Mouse (Mus musculus) embryonic facial prominence, embryonic 14.5 days (tissue): ENCODE results near the gene Fam240a. TPM values are rescaled to one million over a fixed set of nuclear protein-coding genes. Genes with fewer than 3 reads are reported as not detected.

Source experiments
- microRNA-seq: library from miRNA; unstranded; fragments of <30 nt; microRNA quantifications from one replicate; pipeline ENCODE4, GENCODE M21; 2016; ENCODE audit warnings: borderline number of aligned reads
- polyA plus RNA-seq: library from polyadenylated mRNA; unstranded; fragments of >200 nt; fragmentation: Nextera tagmentation; extraction: Ambion mirVana; gene quantifications from 2 replicates; pipeline ENCODE4 v1.2.1, GENCODE M21; 2014

The Fam240a gene
- polyA plus RNA-seq, 1 experiment from 2014 or later: not detected

Small RNA genes lying within 50 kb of the gene (microRNA-seq; reads per million reads assigned to microRNA genes)
- not detected for gene Gm24269

Other genes starting within 250 kb of the Fam240a start
- gene Myl3, start 175.0 kb downstream of the Fam240a start, polyA plus RNA-seq: 39.1 and 53.6 TPM in 2 replicates
- 97.5 and 98.0 TPM in 2 replicates for gene Pth1r, start 169.7 kb downstream of the Fam240a start, polyA plus RNA-seq
- not detected in 2 replicates for gene Prss42, start 118.7 kb downstream of the Fam240a start, polyA plus RNA-seq
- not detected in 2 replicates for gene Prss44, start 102.9 kb downstream of the Fam240a start, polyA plus RNA-seq
- gene Prss43, start 90.2 kb downstream of the Fam240a start, polyA plus RNA-seq: not detected in 2 replicates
- gene Prss45, start 82.3 kb downstream of the Fam240a start, polyA plus RNA-seq: 0.17 TPM in 1 of 2 replicates, not detected in the other
- 0.32 TPM in 1 of 2 replicates, not detected in the other for gene Prss46, start 72.4 kb downstream of the Fam240a start, polyA plus RNA-seq
- 0.31 TPM in 1 of 2 replicates, not detected in the other for gene Prss50, start 58.9 kb downstream of the Fam240a start, polyA plus RNA-seq
- 3.0 and 3.4 TPM in 2 replicates for gene Als2cl, start 37.0 kb downstream of the Fam240a start, polyA plus RNA-seq
- gene Tmie, start 36.7 kb downstream of the Fam240a start, polyA plus RNA-seq: 0.85 and 1.3 TPM in 2 replicates
- gene Tdgf1, start 29.3 kb upstream of the Fam240a start, polyA plus RNA-seq: 0.62 and 0.63 TPM in 2 replicates
- 0.21 and 0.28 TPM in 2 replicates for gene Lrrc2, start 34.7 kb upstream of the Fam240a start, polyA plus RNA-seq
- 0.21 and 0.35 TPM in 2 replicates for gene Rtp3, start 73.7 kb upstream of the Fam240a start, polyA plus RNA-seq
- 3.0 and 4.2 TPM in 2 replicates for gene Ltf, start 102.4 kb upstream of the Fam240a start, polyA plus RNA-seq
- gene Ccrl2, start 140.7 kb upstream of the Fam240a start, polyA plus RNA-seq: 0.35 and 0.97 TPM in 2 replicates
- 39.2 and 40.4 TPM in 2 replicates for gene Lrrfip2, start 200.7 kb upstream of the Fam240a start, polyA plus RNA-seq